Mouse (Mus musculus) forebrain, embryonic 14.5 days (tissue): ENCODE measurements around the gene Pqbp1. TPM values are rescaled to one million over a fixed set of nuclear protein-coding genes. Genes with fewer than 3 reads are reported as not detected.

Source experiments
- ATAC-seq: fragments of 200-750 bp; cut with Nextera tagmentation; 2 replicates; pipeline ENCODE4 v1.8.0; 2017; ENCODE audit warnings: mild to moderate bottlenecking, moderate library complexity
- DNase-seq: peaks from one replicate; pipeline ENCODE4 v3.0.0-alpha.2; 2015; ENCODE audit warnings: low spot score
- H3K27ac ChIP-seq: fragments of 300-500 bp; sonication (generic); 2 replicates; pipeline ENCODE4 v1.5.1; 2014; ENCODE audit warnings: low read depth, mild to moderate bottlenecking, control low read depth, low read length, moderate library complexity
- H3K27me3 ChIP-seq: fragments of 300-500 bp; sonication (generic); replicated peaks from 2 replicates; pipeline ENCODE4 v1.6.1; 2014; ENCODE audit warnings: low read length, control low read depth, mixed read lengths; ENCODE audit not compliant: control insufficient read depth, insufficient read depth
- H3K36me3 ChIP-seq: fragments of 300-500 bp; sonication (generic); 2 replicates; pipeline ENCODE4 v1.6.1; 2014; ENCODE audit warnings: low read length, control low read depth; ENCODE audit not compliant: control insufficient read depth, insufficient read depth
- H3K4me1 ChIP-seq: fragments of 300-500 bp; sonication (generic); 2 replicates; pipeline ENCODE4 v1.6.1; 2014; ENCODE audit warnings: antibody characterized with exemption, low read length, control low read depth; ENCODE audit not compliant: control insufficient read depth, insufficient read depth
- H3K4me2 ChIP-seq: fragments of 300-500 bp; sonication (generic); 2 replicates; pipeline ENCODE4 v1.6.1; 2014; ENCODE audit warnings: mild to moderate bottlenecking, control low read depth, low read length
- H3K4me3 ChIP-seq: fragments of 300-500 bp; sonication (generic); 2 replicates; pipeline ENCODE4 v1.5.1; 2014; ENCODE audit warnings: low read depth, low read length, control low read depth
- H3K9ac ChIP-seq: fragments of 300-500 bp; sonication (generic); 2 replicates; pipeline ENCODE4 v1.6.1; 2014; ENCODE audit warnings: mild to moderate bottlenecking, low read length, control low read depth, moderate library complexity
- H3K9me3 ChIP-seq: fragments of 300-500 bp; sonication (generic); replicated peaks from 2 replicates; pipeline ENCODE4 v1.6.1; 2016; ENCODE audit warnings: low read length, control low read depth, mixed read lengths; ENCODE audit not compliant: control insufficient read depth
- whole genome bisulfite sequencing: fragments of 180-500 bp; shearing (Covaris S2); extraction: QIAGEN DNeasy Blood & Tissue Kit; methylation state at CpG from one replicate; pipeline ENCODE4 v1.1.7; 2014; 5-methylcytosine and 5-hydroxymethylcytosine counted together
- polyA plus RNA-seq: library from polyadenylated mRNA; unstranded; fragments of >200 nt; fragmentation: Nextera tagmentation; extraction: Ambion mirVana; gene quantifications from 2 replicates; pipeline ENCODE4 v1.2.1, GENCODE M21; 2014

Pqbp1 gene
- 144 and 172 TPM in 2 replicates for polyA plus RNA-seq

DNA sequence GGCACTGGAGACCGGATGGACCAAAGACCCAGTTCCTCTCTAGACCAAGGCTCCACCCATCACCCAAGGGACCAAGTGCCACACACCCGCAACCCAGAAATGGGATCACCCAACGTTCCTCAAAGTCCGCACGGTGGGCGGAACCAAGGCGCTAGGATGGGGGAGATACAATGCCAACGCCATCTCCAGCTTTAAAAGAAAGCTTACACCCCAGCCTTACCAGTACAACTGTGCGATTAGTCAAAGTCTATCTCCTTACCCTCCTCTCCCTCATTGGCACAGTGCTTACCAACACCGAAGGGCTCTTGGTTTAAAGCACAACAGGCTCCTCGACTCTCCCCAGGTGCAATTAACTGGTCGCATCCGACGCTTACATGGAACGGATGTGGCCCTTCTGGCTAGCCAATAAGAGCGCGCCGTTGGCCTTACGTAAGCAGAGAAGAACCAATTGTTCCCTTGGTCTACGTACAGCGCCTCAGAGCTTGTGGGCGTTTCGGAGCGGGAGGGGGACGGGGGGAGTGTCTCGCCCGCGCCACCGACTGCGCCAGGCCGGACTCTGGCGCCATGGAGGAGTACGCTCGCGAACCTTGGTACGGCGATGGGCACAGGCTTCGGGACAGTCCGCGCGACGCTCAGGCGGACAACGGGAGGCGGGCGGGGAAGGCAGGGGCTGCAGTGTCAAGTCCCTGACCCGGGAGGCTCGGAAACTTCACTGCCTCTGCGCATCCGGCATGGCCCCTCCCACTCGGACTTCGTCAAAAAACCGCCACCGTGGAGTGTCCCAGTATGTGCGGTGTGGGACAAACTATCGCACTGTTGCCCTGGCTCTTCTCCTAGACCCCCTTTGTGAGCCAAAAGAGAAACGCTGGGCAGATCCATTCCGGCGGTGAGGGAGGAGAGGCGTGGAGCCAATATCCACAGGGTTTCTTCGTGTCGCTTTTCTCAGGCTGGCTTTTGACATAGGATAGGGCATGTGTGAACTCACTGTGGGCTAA lies at the start of gene Pqbp1, which contains the start of gene Timm17b:
Gene Pqbp1, minus strand, starts transcription at position 390 of the 995 bp plus-strand sequence.
Gene Timm17b, plus strand, starts transcription at position 478 of the 995 bp plus-strand sequence.
- H3K9me3 ChIP-seq: no peaks in the 10 kb centered on the region
- peak within 1 kb of the TSS; percentile 65 for H3K9ac ChIP-seq
- peak within 1 kb of the TSS; percentile 52 for H3K4me3 ChIP-seq
- DNase-seq (peak; percentile 97), ATAC-seq (peak; percentile 99)
- H3K36me3 ChIP-seq: peaks cover 21% of the 10 kb centered on the region
- WGBS: 29% methylated on average over 62 of the region's 62 CpGs
- no peaks in the 10 kb centered on the region for H3K4me1 ChIP-seq
- peak within 1 kb of the TSS; percentile 56 for H3K4me2 ChIP-seq
- peak within 1 kb of the TSS; percentile 76 for H3K27ac ChIP-seq
- H3K27me3 ChIP-seq: no peaks in the 10 kb centered on the region

DNA sequence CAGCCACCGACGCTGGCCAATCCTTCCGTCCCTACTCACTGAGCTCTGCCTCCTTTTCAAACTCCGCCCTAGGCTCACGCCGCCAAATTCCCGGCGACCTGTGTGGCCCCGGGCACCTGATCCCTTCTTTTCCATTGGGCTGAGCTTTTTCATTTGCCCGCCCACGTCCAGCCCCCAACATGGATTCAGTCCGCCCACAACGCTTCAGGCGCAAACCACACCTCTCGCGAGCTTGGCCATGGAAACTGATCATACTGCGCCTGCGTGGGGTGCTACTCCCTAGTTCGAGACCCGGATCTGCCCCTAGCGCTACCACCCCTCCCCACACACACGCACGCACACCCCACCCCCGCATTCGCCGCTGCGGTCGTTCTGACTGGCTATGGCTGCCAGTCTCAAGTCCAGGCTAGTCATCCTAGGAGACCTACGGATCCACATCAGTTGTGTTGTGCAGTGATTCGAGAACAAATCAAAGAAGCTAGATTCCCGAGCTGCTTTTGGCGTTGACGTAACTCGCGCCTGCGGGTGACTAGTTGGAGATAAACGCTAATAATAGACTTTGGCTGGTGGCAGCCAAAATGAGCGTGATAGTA lies 48.9 kb upstream of the Pqbp1 start:
- Histone ChIP-seq H3K4me1 (no peaks in the 10 kb centered on the region), H3K9ac (peak overlapping the region; percentile 49), H3K4me3 (peak overlapping the region; percentile 44), H3K27me3 (no peaks in the 10 kb centered on the region), H3K36me3 (no peaks in the 10 kb centered on the region), H3K9me3 (no peaks in the 10 kb centered on the region), H3K27ac (peak overlapping the region; percentile 9; the same call in 1 of the 2 replicates), H3K4me2 (peak overlapping the region; percentile 41)
- 29% methylated on average over 38 of the region's 38 CpGs for WGBS
- DNase-seq: peak; percentile 96
- no peak; the same call in 1 of the 2 replicates for ATAC-seq

DNA sequence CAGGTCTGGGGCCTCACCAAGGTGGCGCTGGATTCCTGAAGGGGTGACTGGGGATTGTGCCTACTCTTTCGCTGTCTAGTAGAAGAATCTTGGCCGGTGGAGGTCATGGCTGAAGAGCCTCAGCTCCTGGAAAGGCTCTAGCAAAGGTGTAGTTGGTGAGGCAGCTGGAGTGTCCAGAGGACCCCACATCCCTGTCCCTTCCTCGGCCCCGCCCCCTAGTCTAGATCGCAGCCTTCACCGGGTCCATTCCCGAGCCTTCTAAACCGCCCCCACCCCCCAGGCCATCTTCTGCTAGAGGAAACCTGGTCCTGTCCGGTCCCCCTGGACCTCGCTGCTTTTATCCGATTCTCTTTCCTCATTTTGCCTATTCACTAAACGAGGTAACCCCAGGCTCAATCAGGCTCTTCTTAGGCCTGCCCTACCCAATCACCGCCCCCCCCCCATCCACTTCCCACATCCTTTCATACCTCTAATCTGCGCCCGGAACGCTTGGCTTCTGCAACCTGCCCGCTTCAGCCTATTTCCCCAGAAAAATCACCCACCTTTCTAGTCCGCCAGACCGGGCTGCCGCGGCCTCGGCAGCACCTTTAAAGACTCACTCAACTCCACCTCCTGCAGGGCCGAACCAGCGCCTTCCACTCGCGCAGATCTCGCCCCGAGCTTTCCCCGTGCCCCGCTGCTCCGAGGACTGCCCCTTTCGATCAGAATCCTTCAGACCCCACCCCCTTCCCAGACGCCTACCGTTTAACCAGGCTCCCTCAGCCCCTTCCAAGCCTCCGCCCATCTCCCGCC lies 48.2 kb upstream of the Pqbp1 start, which contains the start of gene Hdac6:
Gene Hdac6, minus strand, starts transcription at position 782 of the 792 bp plus-strand sequence.
- peak within 1 kb of the TSS; percentile 58 for H3K4me2 ChIP-seq
- ATAC-seq (peak; percentile 99), DNase-seq (no peak)
- H3K9me3 ChIP-seq: no peaks in the 10 kb centered on the region
- H3K4me3 ChIP-seq: peak within 1 kb of the TSS; percentile 44
- H3K9ac ChIP-seq: peak within 1 kb of the TSS; percentile 60
- no peaks in the 10 kb centered on the region for H3K4me1 ChIP-seq
- H3K27ac ChIP-seq: peak within 1 kb of the TSS; percentile 36; the same call in 1 of the 2 replicates
- 31% methylated on average over 37 of the region's 37 CpGs for WGBS
- H3K27me3 ChIP-seq: no peaks in the 10 kb centered on the region
- H3K36me3 ChIP-seq: no peaks in the 10 kb centered on the region

DNA sequence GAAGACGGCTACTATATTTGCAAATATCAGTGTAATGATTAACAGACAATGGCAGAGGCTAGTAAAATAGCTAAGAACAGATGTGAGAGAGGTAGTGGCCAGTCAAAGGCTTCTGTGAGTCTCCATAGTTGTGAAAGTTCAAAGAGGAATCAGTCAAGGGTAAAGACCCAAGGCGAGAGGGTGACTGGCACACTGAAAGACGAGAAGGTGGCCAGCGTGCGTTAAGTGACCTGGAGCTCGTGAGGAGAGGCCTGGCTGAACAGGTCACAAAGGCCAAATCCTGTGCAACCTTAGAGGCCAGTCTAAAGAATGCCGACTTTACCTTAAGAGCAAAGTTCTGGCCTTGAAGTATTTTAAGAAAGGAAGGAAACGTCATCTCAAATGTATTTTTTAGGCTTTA lies 46.5 kb upstream of the Pqbp1 start:
- Histone ChIP-seq H3K4me2 (no peak overlapping the region), H3K27me3 (no peaks in the 10 kb centered on the region), H3K9ac (no peak overlapping the region), H3K9me3 (no peaks in the 10 kb centered on the region), H3K4me1 (no peaks in the 10 kb centered on the region), H3K36me3 (peaks cover 6% of the 10 kb centered on the region; the same call in 1 of the 2 replicates), H3K4me3 (no peak overlapping the region), H3K27ac (no peak overlapping the region)
- ATAC-seq: no peak
- 85% methylated on average over 8 of the region's 8 CpGs for WGBS
- no peak for DNase-seq

DNA sequence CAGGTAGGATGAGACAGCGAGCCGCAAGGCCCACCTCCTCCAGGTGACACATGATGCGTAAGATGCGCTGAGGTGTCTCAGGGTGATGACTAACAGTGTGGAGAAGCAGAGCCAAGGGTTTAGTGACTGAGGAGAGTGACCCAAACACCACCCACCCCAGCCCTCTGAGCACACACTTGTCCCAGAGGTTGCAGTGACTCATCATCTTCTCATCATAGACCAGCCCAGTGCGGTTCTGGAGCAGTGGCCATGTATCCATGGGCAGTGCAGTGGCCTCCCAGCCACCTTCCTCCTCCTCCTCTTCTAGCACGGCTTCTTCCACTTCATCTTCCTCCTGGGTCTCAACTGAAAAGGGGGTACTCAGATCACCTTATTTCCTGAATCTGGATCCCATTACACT lies 38.6 kb upstream of the Pqbp1 start:
- H3K9me3 ChIP-seq: no peaks in the 10 kb centered on the region
- no peak overlapping the region for H3K4me2 ChIP-seq
- 89% methylated on average over 6 of the region's 6 CpGs for WGBS
- DNase-seq (no peak), ATAC-seq (no peak)
- no peak overlapping the region for H3K27ac ChIP-seq
- no peaks in the 10 kb centered on the region for H3K4me1 ChIP-seq
- H3K27me3 ChIP-seq: no peaks in the 10 kb centered on the region
- no peak overlapping the region for H3K4me3 ChIP-seq
- H3K36me3 ChIP-seq: peaks cover 20% of the 10 kb centered on the region; the same call in 1 of the 2 replicates
- no peak overlapping the region for H3K9ac ChIP-seq

DNA sequence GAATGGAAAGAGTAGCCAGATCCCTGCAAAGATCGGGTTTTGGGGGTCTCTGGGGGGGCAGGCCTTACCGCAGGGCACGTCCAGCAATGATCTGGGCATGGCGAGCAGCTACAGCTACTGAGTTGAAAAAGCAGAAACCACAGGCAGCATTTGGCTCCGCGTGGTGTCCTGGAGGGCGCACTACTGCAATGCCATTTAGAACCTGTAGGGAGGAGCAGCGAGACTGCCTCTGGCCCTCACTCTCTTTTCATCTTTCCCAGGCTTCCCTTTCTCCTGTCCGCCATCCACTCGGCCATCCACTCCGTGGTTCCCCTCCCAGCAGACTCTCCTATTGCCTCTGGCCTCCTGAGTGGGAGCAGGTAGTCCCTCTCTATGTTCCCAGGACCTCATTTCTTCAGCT lies 37.8 kb upstream of the Pqbp1 start:
- ATAC-seq (no peak), DNase-seq (no peak)
- no peak overlapping the region for H3K4me2 ChIP-seq
- no peak overlapping the region for H3K4me3 ChIP-seq
- WGBS: 66% methylated on average over 11 of the region's 11 CpGs
- H3K27ac ChIP-seq: no peak overlapping the region
- no peaks in the 10 kb centered on the region for H3K9me3 ChIP-seq
- H3K36me3 ChIP-seq: peaks cover 25% of the 10 kb centered on the region; the same call in 1 of the 2 replicates
- no peak overlapping the region for H3K9ac ChIP-seq
- H3K4me1 ChIP-seq: no peaks in the 10 kb centered on the region
- no peaks in the 10 kb centered on the region for H3K27me3 ChIP-seq

DNA sequence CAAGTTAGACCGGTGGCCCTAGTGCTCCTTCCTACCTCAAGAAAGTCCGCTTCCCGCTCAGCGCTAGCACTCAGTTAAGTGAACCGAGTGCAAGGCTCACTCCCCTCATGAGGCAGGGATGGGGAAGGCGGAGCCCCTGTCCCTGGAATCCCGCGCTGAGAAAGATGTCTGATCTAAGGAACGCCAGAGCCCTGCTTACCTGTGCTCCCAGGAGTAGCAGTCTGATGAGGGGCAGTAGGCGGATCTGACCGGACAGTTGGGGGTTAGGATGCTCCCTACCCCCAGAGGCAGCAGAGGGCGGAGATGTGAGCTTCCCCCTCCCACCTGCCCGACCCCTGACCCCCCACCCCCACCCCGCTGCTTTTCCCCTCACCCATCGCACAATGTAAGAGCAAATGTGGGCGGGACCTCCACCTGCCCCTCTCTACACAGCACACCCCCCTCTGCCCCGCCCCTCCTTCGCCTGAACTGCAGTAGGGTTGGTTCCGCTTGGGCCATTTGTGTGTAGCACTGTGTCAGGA lies 29.3 kb upstream of the Pqbp1 start, which contains the start of gene Eras:
Gene Eras, minus strand, starts transcription at position 338 of the 521 bp plus-strand sequence.
- WGBS: 34% methylated on average over 19 of the region's 19 CpGs
- Histone ChIP-seq H3K4me3 (no peak within 1 kb of the TSS), H3K9ac (no peak within 1 kb of the TSS), H3K4me2 (no peak within 1 kb of the TSS), H3K36me3 (peaks cover 27% of the 10 kb centered on the region), H3K27me3 (no peaks in the 10 kb centered on the region), H3K9me3 (no peaks in the 10 kb centered on the region), H3K27ac (no peak within 1 kb of the TSS), H3K4me1 (no peaks in the 10 kb centered on the region)
- DNase-seq (no peak), ATAC-seq (no peak)

DNA sequence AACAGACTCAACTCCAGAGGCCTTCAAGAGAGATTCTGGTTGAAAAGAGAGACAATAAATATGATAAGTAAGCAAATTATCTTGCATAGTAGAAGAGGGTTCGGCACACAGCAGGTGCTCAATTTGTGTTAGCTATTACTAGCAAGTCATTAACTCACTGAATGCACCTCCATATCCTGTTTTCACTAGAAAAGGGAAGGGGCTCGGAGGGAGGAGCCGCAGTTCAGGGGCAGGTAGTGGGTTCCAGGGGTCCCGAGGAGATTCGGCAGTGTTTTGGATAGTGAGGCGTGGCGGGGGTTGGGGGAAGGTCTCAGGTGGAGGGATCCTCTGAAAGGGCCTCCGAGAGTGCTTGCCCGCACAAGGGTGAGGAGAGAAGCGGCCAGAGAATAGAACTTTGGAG lies 28.0 kb upstream of the Pqbp1 start:
- no peak for ATAC-seq

More for the DNA sequence above, 28.0 kb upstream of the Pqbp1 start:
- WGBS: 24% methylated on average over 10 of the region's 10 CpGs
- no peak for DNase-seq
- H3K9me3 ChIP-seq: no peaks in the 10 kb centered on the region
- no peaks in the 10 kb centered on the region for H3K4me1 ChIP-seq
- no peak overlapping the region for H3K27ac ChIP-seq
- no peaks in the 10 kb centered on the region for H3K27me3 ChIP-seq
- no peak overlapping the region for H3K4me2 ChIP-seq
- no peak overlapping the region for H3K4me3 ChIP-seq
- H3K9ac ChIP-seq: no peak overlapping the region
- peaks cover 26% of the 10 kb centered on the region for H3K36me3 ChIP-seq
